Mouse (Mus musculus) liver, embryonic 14.5 days (tissue): ENCODE measurements around the gene Fasl. TPM values are rescaled to one million over a fixed set of nuclear protein-coding genes. Genes with fewer than 3 reads are reported as not detected.
A peak's percentile ranks its signal among the peaks of the same experiment; 100 is the strongest.

Source experiments
- ATAC-seq: fragments of 200-750 bp; cut with Nextera tagmentation; 2 replicates; pipeline ENCODE4 v1.8.0; 2017; ENCODE audit warnings: moderate number of reproducible peaks, mild to moderate bottlenecking, moderate library complexity; ENCODE audit not compliant: insufficient read depth
- DNase-seq, 3 experiments: peaks; one replicate each; pipeline ENCODE4 v3.0.0-alpha.2; 2012 to 2013; ENCODE audit warnings: low read depth in 3 of 3, low spot score in 3 of 3
- H3K27ac ChIP-seq: fragments of 300-500 bp; sonication (generic); 2 replicates; pipeline ENCODE4 v1.5.1; 2014; ENCODE audit warnings: moderate library complexity, mild to moderate bottlenecking, control low read depth, inconsistent platforms
- H3K27me3 ChIP-seq: fragments of 300-500 bp; sonication (generic); 2 replicates; pipeline ENCODE4 v1.6.1; 2014; ENCODE audit warnings: mild to moderate bottlenecking, low read length, moderate library complexity; ENCODE audit not compliant: control insufficient read depth, insufficient read depth
- H3K36me3 ChIP-seq: fragments of 300-500 bp; sonication (generic); replicated peaks from 2 replicates; pipeline ENCODE4 v1.6.1; 2014; ENCODE audit warnings: low read depth; ENCODE audit not compliant: control insufficient read depth, insufficient read depth
- H3K4me1 ChIP-seq, 2 experiments: fragments of 200-500 bp in 1 of 2; fragments of 300-500 bp in 1 of 2; sonication (generic) in 1 of 2; replicated peaks; 2 replicates each; pipeline ENCODE4 v1.6.1; 2012 to 2014; ENCODE audit warnings: antibody characterized with exemption in 1 of 2, inconsistent platforms in 1 of 2, low read length in 1 of 2; ENCODE audit not compliant: control insufficient read depth in 2 of 2, insufficient read depth in 2 of 2
- H3K4me2 ChIP-seq: fragments of 300-500 bp; sonication (generic); 2 replicates; pipeline ENCODE4 v1.6.1; 2014; ENCODE audit warnings: low read depth, mild to moderate bottlenecking, control low read depth, moderate library complexity
- H3K4me3 ChIP-seq, 2 experiments: fragments of 200-500 bp in 1 of 2; fragments of 300-500 bp in 1 of 2; sonication (generic) in 1 of 2; 2 replicates each; pipeline ENCODE4 v1.5.1; 2012 to 2014; ENCODE audit warnings: low read depth in 2 of 2, low read length in 2 of 2, mild to moderate bottlenecking in 2 of 2, control low read depth in 1 of 2, inconsistent platforms in 1 of 2, moderate library complexity in 1 of 2; ENCODE audit not compliant: insufficient read depth in 1 of 2
- H3K9ac ChIP-seq: fragments of 300-500 bp; sonication (generic); replicated peaks from 2 replicates; pipeline ENCODE4 v1.6.1; 2014; ENCODE audit warnings: mild to moderate bottlenecking, control low read depth, moderate library complexity
- H3K9me3 ChIP-seq: fragments of 300-500 bp; sonication (generic); 2 replicates; pipeline ENCODE4 v1.6.1; 2016; ENCODE audit warnings: low read length, mixed read lengths; ENCODE audit not compliant: control insufficient read depth
- CTCF ChIP-seq: IDR thresholded peaks from 2 replicates; pipeline ENCODE4 v1.5.1; 2016; ENCODE audit warnings: antibody characterized with exemption, low read depth, control low read depth
- EP300 ChIP-seq: IDR thresholded peaks from 2 replicates; pipeline ENCODE4 v1.6.1; 2016; ENCODE audit warnings: antibody characterized with exemption, low read depth
- WGBS: fragments of 180-500 bp; shearing (Covaris S2); extraction: QIAGEN DNeasy Blood & Tissue Kit; methylation state at CpG from one replicate; pipeline ENCODE4 v1.1.7; 2014; ENCODE audit not compliant: insufficient replicate concordance; 5-methylcytosine and 5-hydroxymethylcytosine counted together
- polyA plus RNA-seq, 2 experiments: library from polyadenylated mRNA; depleted of rRNA in 1 of 2; stranded (reverse) in 1 of 2; unstranded in 1 of 2; fragments of >200 nt; fragmentation: Nextera tagmentation in 1 of 2; extraction: Ambion mirVana in 1 of 2; gene quantifications; 2 replicates each; pipeline versions ENCODE4 v1.2.1 to v1.2.3; 2012 to 2014

Gene Fasl
- polyA plus RNA-seq, 2 experiments = 0.11 TPM; not detected in 1

- no peak for ATAC-seq
- Histone ChIP-seq H3K36me3 (no peaks in the 10 kb centered on the region), H3K4me1 (peaks cover 3 to 20% of the 10 kb centered on the region in 2 experiments), H3K27me3 (no peaks in the 10 kb centered on the region), H3K9ac (no peak overlapping the region), H3K27ac (no peak overlapping the region), H3K4me3 (no peak overlapping the region), H3K4me2 (no peak overlapping the region), H3K9me3 (no peaks in the 10 kb centered on the region)
- DNase-seq = no peak
- WGBS = 39% methylated on average over 5 of the region's 5 CpGs
- no peak for TF ChIP-seq EP300
- TF ChIP-seq CTCF = no peak
These were observed 22.4 kb downstream of the Fasl start for GRCm38 (mm10) chr1:161765932-161766331.

- Histone ChIP-seq H3K9me3 (no peaks in the 10 kb centered on the region), H3K4me3 (no peak overlapping the region), H3K4me2 (no peak overlapping the region), H3K4me1 (peaks cover 0 to 16% of the 10 kb centered on the region in 2 experiments; a peak in 3 of 4 replicates), H3K27ac (no peak overlapping the region), H3K36me3 (no peaks in the 10 kb centered on the region), H3K27me3 (no peaks in the 10 kb centered on the region), H3K9ac (no peak overlapping the region)
- DNase-seq = no peak
- no peak for TF ChIP-seq CTCF
- TF ChIP-seq EP300 = no peak
- no peak for ATAC-seq
- 91% methylated on average over 1 of the region's 1 CpGs for WGBS
These were observed 23.3 kb downstream of the Fasl start for GRCm38 (mm10) chr1:161764964-161765363.

- 45% methylated on average over 4 of the region's 4 CpGs for WGBS
- no peaks in the 10 kb centered on the region for H3K27me3 ChIP-seq
These were observed 26.7 kb downstream of the Fasl start for GRCm38 (mm10) chr1:161761556-161761955.

GRCm38 (mm10) chr1:161756547-161756946 lies 31.7 kb downstream of the Fasl start:
- H3K9ac ChIP-seq = no peak overlapping the region
- ATAC-seq (peak; percentile 52), DNase-seq (no peak)
- H3K4me2 ChIP-seq = no peak overlapping the region
- no peak overlapping the region for H3K4me3 ChIP-seq
- no peak overlapping the region for H3K27ac ChIP-seq
- H3K27me3 ChIP-seq = no peaks in the 10 kb centered on the region
- TF ChIP-seq CTCF (no peak), EP300 (peak; percentile 27; the same call in 1 of the 2 replicates)
- H3K9me3 ChIP-seq = no peaks in the 10 kb centered on the region
- WGBS = 27% methylated on average over 3 of the region's 3 CpGs
- H3K36me3 ChIP-seq = no peaks in the 10 kb centered on the region
- peaks cover 9 to 15% of the 10 kb centered on the region in 2 experiments for H3K4me1 ChIP-seq

More at GRCm38 (mm10) chr1:161761556-161761955, 26.7 kb downstream of the Fasl start:
- Histone ChIP-seq H3K4me2 (no peak overlapping the region), H3K36me3 (no peaks in the 10 kb centered on the region), H3K4me1 (peaks cover 0 to 6% of the 10 kb centered on the region in 2 experiments; a peak in 3 of 4 replicates), H3K9ac (no peak overlapping the region), H3K9me3 (no peaks in the 10 kb centered on the region), H3K4me3 (no peak overlapping the region), H3K27ac (no peak overlapping the region)
- TF ChIP-seq EP300 (no peak), CTCF (no peak)
- DNase-seq (no peak), ATAC-seq (no peak)

GRCm38 (mm10) chr1:161751311-161751710 lies 37.0 kb downstream of the Fasl start:
- Histone ChIP-seq H3K4me1 (peaks cover 23 to 32% of the 10 kb centered on the region in 2 experiments), H3K4me2 (peak overlapping the region; percentile 67), H3K4me3 (peak overlapping the region; percentile 20 to 25; a peak in 2 of 4 replicates)

More at GRCm38 (mm10) chr1:161751311-161751710, 37.0 kb downstream of the Fasl start:
- Histone ChIP-seq H3K27me3 (no peaks in the 10 kb centered on the region), H3K9me3 (no peaks in the 10 kb centered on the region), H3K27ac (peak overlapping the region; percentile 82), H3K9ac (peak overlapping the region; percentile 57), H3K36me3 (no peaks in the 10 kb centered on the region)
- WGBS = 11% methylated on average over 8 of the region's 8 CpGs
- peak; percentile 81 to 88 (median 86) for DNase-seq
- TF ChIP-seq EP300 (peak; percentile 91), CTCF (no peak)
- ATAC-seq = peak; percentile 89
